Mouse (Mus musculus): ENCODE data around the gene Itgb3bp. TPM values are rescaled to one million over a fixed set of nuclear protein-coding genes. Genes with fewer than 3 reads are reported as not detected.

Gene Itgb3bp
- 1 to 10 TPM; 2.5 to 4.0 TPM for total RNA-seq (2021)
- long read RNA-seq, experiment 1, partial matches to known transcripts, result 0 of 5 reads
- long read RNA-seq, experiment 1, other reads (novel, unspliced or antisense), result 1 of 5 reads
- long read RNA-seq, experiment 2, partial matches to known transcripts, result 0 of 2 reads
- long read RNA-seq, experiment 2, other reads (novel, unspliced or antisense), result 1 of 2 reads

GRCm38 (mm10) chr4:99929613-99930517 is at the start of gene Itgb3bp:
TSS of gene Itgb3bp (minus strand) at chr4:99929813.
- DNase-seq (ENCODE audit: low spot score in 2 of 2), result peak; percentile 55 to 70
- intact Hi-C loops (cut with DNase I), result no loop called here

- DNase-seq (ENCODE audit: low spot score in 2 of 2), result no peak
- intact Hi-C loops (cut with DNase I), result no loop called here
Measured at GRCm38 (mm10) chr4:99979326-99979725, 49.7 kb upstream of the Itgb3bp start.

GRCm38 (mm10) chr4:99974375-99974774 is 44.8 kb upstream of the Itgb3bp start:
- DNase-seq (ENCODE audit: low spot score in 2 of 2), result no peak
- intact Hi-C loops (cut with DNase I), result no loop called here

- intact Hi-C loops (cut with DNase I), result no loop called here
- no peak for DNase-seq (ENCODE audit: low spot score in 2 of 2)
Measured at GRCm38 (mm10) chr4:99973931-99974330, 44.3 kb upstream of the Itgb3bp start.

- no peak for DNase-seq (ENCODE audit: low spot score in 2 of 2)
- intact Hi-C loops (cut with DNase I), result no loop called here
Measured at GRCm38 (mm10) chr4:99972886-99973285, 43.3 kb upstream of the Itgb3bp start.

DNA sequence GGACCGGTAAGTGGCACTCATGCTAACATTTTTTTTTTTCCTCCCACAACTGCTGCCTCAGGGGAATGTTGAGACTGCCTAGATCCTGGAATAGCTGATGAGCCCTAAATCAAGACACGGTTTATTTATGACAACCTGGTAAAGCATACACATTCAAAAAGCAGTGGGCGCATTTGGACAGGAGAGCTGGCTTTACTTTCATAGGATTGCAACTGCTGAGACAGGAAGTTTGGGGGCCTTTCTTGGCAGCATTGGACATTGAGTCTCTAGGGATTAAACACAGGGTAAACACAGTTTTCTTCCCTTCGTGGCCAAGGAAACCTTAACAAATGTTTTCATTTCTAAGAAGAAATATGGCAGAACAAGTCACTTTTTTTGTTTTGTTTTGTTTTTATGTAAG is 40.5 kb upstream of the Itgb3bp start:
- intact Hi-C loops (cut with DNase I), result no loop called here
- peak; percentile 24 to 28 for DNase-seq (ENCODE audit: low spot score in 2 of 2)

- intact Hi-C loops (cut with DNase I), result no loop called here
- no peak for DNase-seq (ENCODE audit: low spot score in 2 of 2)
Measured at GRCm38 (mm10) chr4:99969328-99969727, 39.7 kb upstream of the Itgb3bp start.

GRCm38 (mm10) chr4:99966555-99966954 is 36.9 kb upstream of the Itgb3bp start:
- intact Hi-C loops (cut with DNase I), result no loop called here
- no peak for DNase-seq (ENCODE audit: low spot score in 2 of 2)

DNA sequence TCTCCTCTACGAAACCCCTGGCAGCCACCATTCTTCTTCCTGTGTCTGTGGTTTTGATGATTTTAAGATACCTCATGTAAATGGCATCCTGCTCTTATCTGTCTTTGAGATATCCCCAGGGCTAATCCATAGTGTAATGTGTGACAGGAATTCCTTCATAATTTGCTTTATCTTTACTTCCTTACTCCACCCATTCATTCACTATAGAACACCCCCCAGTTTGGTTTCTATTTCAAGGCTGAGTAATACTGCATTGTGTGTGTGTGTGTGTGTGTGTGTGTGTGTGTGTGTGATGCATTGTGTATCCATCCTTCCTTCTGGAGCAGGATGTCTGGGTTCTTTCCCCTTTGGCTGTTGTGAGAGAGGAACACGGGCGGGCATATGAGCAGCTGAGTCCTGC is 29.7 kb upstream of the Itgb3bp start:
- no peak for DNase-seq (ENCODE audit: low spot score in 2 of 2)
- intact Hi-C loops (cut with DNase I), result no loop called here

- intact Hi-C loops (cut with DNase I), result no loop called here
- DNase-seq (ENCODE audit: low spot score in 2 of 2), result no peak
Measured at GRCm38 (mm10) chr4:99958084-99958815, 28.6 kb upstream of the Itgb3bp start.

DNA sequence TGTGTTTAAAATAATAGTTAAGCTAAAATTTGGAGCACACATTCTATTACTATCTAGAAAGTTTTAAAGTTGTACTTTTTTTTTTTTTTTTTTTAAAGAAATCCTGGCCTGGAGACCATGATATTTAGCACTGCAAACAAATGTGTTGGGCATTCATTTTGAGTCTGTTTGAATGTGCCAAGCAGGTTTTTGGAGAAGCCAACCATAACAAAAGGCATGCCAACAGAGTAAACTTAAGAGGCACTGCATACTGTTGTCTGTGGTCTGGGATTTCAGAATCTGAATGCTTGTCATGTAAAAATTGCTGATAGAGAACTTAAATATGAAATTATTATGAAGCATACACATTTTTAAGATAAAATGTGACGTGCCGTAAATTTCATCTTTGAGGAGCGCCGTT is 27.6 kb upstream of the Itgb3bp start:
- intact Hi-C loops (cut with DNase I), result no loop called here
- no peak for DNase-seq (ENCODE audit: low spot score in 2 of 2)

DNA sequence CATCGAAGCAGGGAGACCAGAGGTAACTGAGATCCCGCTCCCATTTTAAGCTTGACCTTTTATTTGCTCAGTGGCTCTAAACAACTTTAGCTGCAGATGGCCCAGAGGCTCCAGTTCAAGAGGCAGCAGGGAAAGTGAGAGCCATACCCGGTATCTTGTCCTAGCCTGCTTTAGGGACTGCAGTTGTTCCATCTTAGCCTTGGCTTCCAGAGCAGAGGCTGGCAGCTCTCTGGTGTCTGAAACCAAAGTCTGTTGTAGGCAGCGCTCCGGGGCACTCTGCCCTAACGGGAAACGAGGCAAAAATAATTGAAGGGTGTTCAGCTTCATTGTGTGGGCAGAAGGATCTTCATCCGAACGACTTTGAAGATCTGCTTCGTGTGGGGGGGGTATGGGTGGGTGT is 25.8 kb upstream of the Itgb3bp start:
- no peak for DNase-seq (ENCODE audit: low spot score in 2 of 2)
- intact Hi-C loops (cut with DNase I), result no loop called here

GRCm38 (mm10) chr4:99953904-99954303 is 24.3 kb upstream of the Itgb3bp start:
- intact Hi-C loops (cut with DNase I), result no loop called here
- DNase-seq (ENCODE audit: low spot score in 2 of 2), result no peak

DNA sequence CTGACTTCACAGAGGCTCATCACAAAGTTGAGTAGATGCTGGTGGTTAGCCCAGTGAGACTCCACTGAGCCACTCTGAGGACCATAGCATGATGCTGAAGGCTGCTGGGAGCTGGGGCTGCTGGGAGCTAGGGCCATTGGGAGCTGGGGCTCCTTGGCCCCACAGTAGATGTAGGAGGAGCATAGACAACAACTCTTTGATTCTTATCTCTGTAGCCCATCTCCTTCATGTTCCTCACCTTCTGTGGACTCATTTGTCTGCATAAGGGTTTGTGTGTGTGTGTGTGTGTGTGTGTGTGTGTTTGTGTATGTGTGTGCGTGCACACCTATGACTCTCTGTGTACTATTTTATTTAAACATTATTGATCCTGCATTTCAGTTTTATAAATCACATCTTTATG is 18.3 kb upstream of the Itgb3bp start:
- no peak for DNase-seq (ENCODE audit: low spot score in 2 of 2)
- intact Hi-C loops (cut with DNase I), result loop anchor here (2.0 to 5.0 kb wide), 3 partner anchors 81 to 589 kb away; no protein-coding TSS in a partner anchor

- DNase-seq (ENCODE audit: low spot score in 2 of 2), result peak in 1 of 2 experiments; percentile 59
- intact Hi-C loops (cut with DNase I), result loop anchor here (2.0 to 5.0 kb wide), 3 partner anchors 82 to 590 kb away; no protein-coding TSS in a partner anchor
Measured at GRCm38 (mm10) chr4:99947192-99947591, 17.6 kb upstream of the Itgb3bp start.

- intact Hi-C loops (cut with DNase I), result loop anchor here (2.0 to 5.0 kb wide), 3 partner anchors 82 to 591 kb away; no protein-coding TSS in a partner anchor
- DNase-seq (ENCODE audit: low spot score in 2 of 2), result no peak
Measured at GRCm38 (mm10) chr4:99946516-99946915, 16.9 kb upstream of the Itgb3bp start.

DNA sequence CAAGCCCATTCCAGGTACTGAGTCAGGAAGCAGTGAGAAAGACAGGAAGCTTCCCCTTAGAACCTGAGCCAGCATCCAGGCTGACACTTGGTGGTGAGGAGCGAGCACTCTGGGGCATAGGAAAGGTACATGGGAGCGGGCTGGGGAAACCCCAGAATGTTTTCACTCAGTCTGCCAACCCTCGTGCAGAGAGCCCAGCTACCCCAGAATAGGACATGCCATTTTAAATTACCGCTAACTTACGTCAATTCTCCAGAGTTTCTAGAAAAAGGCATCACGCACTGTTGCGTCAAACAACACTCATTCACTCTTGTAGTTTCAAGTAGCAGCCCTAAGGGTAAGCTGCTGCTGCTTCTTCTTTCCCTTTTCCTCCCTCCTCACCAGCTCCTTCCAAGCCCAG is 15.4 kb upstream of the Itgb3bp start:
- no peak for DNase-seq (ENCODE audit: low spot score in 2 of 2)
- intact Hi-C loops (cut with DNase I), result loop anchor here (5.0 kb wide), 2 partner anchors 462 to 592 kb away; no protein-coding TSS in a partner anchor

- intact Hi-C loops (cut with DNase I), result loop anchor here (5.0 kb wide), 2 partner anchors 463 to 593 kb away; no protein-coding TSS in a partner anchor
- DNase-seq (ENCODE audit: low spot score in 2 of 2), result no peak
Measured at GRCm38 (mm10) chr4:99944606-99945005, 15.0 kb upstream of the Itgb3bp start.

DNA sequence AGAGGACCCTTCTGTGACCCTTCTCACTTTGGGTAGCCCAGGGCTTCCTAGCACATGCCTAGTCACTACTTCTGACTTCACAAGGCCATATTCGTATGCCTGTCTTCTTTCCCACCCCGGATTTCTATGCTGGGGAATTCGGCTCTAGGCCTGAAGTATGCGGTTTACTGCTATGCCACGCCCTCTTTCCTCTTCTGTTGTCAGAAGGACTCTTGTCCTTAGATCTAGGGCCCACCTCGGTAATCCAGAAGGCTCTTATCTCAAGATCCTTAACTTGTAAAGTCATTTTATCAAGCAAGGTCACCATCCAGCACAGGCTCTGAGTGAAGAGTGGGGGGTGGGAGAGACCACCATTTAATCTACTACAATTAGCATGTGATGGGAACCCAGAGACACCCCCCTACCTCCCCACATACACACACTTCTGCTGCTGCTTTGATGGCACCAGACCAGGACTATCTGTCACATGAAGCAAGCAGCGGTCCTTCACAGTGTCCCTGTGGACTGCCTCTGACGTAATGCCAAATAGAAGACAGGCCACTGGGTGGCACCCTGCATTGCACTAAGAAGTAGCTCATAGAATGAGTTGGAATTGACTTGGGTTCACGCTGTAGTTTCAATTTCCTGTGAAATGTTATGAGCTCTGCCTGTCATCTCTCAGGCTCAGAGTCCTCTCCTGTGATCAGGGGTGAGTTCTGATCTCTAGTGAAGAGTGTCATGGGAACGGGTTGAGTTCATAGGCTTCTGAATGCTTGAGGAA is 12.2 kb upstream of the Itgb3bp start:
- intact Hi-C loops (cut with DNase I), result no loop called here
- no peak for DNase-seq (ENCODE audit: low spot score in 2 of 2)
